Mouse (Mus musculus) layer of hippocampus, postnatal 10 days (tissue): Measurements from ENCODE around the gene Fhad1. TPM values are rescaled to one million over a fixed set of nuclear protein-coding genes. Genes with fewer than 3 reads are reported as not detected.

Experiments
- DNase-seq, 2 experiments: peaks; one replicate each; pipeline ENCODE4 v3.0.0; 2021; ENCODE audit warnings: low spot score in 2 of 2
- total RNA-seq, 2 experiments: library from RNA; stranded (reverse); gene quantifications; 2 replicates each; pipeline ENCODE4 v1.2.3; 2021

Fhad1 gene
- total RNA-seq, 2 experiments from 2014 or later, result 2.1 to 3.5 TPM

- DNase-seq, result no peak
Observed at GRCm38 (mm10) chr4:141941289-141941688, 73.6 kb downstream of the Fhad1 start.

DNA sequence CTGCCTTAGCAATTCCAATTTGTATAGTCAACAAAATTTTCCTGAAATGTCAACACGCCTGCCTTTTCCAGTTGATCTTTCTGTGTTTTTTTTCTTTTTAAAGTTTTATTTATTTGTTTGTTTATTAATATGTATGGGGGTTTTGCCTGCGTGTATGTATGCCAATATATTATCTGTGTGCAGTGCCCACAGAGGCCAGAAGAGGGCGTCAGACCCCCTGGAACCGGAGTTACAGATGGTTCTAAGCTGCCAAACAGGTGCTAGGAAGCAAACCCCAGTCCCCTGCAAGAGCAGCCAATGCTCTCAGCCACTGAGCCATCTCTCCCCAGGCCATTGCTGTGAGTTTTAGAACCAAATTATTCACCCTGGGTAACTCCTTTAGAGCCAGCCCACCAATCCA lies 76.3 kb downstream of the Fhad1 start:
- DNase-seq, result no peak

- no peak for DNase-seq
Observed at GRCm38 (mm10) chr4:141932785-141933574, 81.9 kb downstream of the Fhad1 start.

DNA sequence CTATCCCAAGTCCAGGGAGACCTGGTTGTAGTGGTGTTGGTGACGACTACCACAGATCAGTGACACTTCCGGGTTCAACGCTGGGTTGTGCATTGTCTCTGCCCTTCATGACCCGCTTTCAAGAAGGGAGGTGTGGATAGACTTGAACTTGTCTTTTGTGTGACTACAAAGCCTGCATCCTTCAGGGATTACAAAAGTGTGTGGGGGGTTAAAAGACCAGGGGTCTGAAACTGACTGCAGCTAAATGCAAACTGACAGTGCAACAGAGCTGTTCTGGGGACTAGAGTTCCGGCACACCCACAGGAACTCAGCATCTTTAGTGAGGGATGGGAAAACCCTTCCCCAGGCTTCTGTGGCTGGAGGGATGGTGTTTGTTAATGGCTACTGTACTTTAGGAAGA lies 83.4 kb downstream of the Fhad1 start:
- no peak for DNase-seq

- no peak for DNase-seq
Observed at GRCm38 (mm10) chr4:141930001-141930400, 84.9 kb downstream of the Fhad1 start.

GRCm38 (mm10) chr4:141928881-141929281 lies 86.0 kb downstream of the Fhad1 start:
- peak in 1 of 2 experiments; percentile 23 for DNase-seq

- DNase-seq, result no peak
Observed at GRCm38 (mm10) chr4:141925781-141926345, 89.0 kb downstream of the Fhad1 start.

DNA sequence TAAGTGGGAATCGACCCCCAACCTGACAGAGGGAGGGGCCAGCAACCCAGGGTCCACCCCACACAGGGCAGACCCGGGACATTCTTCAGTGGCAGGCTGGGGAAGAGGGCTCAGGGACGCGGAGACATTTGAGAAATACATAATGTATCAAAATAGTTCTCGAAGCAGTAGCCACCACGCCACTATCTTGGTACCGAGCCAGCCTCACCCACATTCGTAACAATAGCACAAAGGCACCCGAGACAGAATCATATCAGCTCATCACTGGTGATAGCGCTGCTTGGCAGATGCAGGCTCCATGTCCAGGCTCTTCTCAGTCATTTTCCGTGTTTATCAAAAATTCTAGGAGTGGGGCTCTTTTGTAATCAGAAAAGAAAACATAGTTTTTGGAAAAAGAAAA lies 90.9 kb downstream of the Fhad1 start:
- DNase-seq, result no peak

DNA sequence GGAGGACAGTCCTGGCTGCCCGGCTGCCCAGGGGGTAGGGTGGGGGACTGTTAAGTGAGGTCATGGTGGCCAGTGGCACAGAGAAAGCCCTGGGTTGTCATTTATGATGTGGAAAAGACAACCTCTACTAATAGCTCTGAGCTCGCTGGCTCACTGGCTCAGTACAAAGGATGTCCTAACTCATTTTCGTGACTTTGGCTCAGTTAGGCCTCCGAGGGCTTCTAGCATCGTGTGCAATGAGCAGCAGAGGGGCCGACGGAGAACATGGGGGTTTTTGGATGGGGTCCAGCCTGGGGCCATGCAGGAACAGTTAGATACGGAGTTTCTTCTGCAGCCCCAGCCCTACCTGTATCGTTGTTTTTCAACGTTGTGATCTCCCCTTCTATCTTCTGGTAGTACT lies 94.5 kb downstream of the Fhad1 start:
- no peak for DNase-seq

GRCm38 (mm10) chr4:141917735-141918419 lies 97.0 kb downstream of the Fhad1 start:
- no peak for DNase-seq

DNA sequence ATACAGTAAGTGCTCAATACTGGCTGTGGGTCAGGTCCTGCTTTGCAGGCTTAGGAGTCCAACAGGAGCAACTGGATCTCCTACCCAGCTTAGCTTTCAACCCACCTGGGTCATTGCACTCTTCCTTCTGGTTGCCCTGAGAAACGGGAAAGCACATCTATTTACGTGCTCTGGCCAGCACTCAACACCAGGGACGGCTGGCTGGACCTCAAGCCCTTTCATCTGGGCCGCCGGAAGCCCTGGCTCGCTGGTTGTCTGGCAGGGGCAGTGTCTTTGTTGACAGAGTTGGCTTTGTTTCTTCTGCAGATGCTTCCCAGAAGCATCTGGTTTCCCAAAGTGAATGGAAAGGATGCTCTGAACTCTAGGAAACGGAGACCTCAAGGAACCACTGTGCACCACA lies 100.8 kb downstream of the Fhad1 start:
- DNase-seq, result peak; percentile 36 to 59

DNA sequence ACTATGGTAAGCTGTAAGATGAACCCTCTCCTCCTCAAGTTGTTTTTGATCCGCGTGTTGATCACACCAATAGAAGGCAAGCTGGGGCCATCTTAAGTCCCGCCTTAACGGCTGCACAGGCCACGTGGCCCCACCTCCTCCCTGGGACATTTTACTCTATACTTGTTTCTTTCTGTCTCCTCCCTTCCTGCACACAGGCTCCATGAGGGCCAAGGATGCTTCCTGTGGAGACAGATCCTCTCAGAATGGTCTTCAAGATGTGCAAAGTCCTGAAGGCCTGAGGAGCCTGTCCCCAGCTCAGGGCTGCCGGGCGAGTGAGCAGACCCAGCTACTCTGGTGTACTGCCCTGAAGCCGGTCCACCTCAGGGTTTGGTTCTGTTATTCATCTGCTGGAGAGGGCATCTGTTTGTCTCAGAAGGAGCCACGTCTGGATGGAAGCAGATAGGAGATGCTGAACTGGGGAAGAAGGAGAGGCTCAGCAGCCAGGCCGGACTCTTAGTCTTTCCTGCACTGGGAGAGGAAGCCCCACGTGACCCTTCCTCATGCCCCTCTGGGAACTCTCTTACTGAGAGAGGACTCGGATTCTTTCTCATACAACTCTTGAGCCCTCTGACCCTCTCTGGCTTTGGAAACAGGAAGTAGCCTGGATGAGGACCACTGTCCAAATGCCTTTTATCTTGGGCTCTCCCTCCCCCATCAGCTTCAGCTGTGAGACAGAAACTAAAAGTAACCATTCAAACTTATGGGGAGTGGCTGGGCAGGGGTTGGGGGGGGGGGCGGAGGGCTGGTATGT lies 101.5 kb downstream of the Fhad1 start:
- no peak for DNase-seq

- no peak for DNase-seq
Observed at GRCm38 (mm10) chr4:141904710-141905109, 110.2 kb downstream of the Fhad1 start.

- no peak for DNase-seq
Observed at GRCm38 (mm10) chr4:141902479-141902858, 112.4 kb downstream of the Fhad1 start.

DNA sequence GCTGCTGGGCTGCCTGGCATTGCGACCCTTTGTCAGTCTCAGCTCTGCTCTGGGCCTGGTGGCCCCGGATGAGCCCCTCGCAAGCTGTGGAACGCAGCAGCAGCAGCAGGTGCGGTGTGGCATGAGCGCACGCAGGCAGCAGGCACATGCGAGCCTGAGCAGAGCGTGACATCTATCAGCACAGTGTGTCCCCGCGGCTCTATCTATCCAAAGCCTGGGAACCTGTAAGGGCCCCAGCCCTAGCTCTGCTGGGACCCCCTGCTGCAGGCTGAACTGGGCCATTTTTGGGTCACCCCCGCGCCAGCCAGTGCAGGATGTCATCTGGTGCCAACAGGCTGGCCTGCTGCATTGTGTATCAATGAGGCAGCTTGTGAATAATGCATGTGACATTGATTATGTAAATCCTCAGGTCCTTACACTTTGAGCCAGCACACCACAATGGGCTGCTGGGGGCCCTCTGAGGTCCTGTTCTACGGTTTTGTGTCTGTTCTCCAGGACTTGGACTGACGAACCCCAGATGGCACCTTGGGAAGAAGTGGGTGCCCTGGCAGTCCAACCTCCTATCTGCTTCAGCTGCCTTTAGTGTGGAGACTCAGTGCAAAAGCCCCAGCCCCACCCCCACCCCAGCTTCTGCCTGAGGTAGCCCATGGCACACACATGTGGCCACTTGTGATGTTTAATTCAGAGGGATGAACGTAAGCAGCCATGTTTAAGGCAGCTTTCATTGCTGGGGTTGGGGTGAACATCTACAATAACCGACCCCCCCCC lies 113.0 kb downstream of the Fhad1 start:
- DNase-seq, result peak; percentile 28 to 37

DNA sequence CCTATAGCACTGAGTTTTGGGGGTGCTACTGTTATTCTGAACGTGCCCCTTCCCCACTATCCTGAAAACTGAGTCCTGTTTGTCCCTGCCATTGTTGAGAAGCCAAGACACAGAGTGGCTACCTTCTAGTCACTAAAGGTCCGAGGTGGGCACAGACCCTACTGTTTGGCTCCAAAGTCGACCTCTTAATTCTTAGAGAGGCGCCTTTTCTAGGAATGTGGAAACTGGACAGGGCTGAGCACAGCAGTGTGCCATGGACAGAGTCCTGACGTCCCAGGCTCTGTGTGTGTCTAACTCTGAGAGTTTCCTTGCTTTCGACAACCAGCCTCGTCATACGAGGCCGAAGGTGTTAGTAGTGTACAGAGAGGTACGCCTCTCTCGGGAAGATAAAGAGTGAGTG lies 114.5 kb downstream of the Fhad1 start:
- no peak for DNase-seq

DNA sequence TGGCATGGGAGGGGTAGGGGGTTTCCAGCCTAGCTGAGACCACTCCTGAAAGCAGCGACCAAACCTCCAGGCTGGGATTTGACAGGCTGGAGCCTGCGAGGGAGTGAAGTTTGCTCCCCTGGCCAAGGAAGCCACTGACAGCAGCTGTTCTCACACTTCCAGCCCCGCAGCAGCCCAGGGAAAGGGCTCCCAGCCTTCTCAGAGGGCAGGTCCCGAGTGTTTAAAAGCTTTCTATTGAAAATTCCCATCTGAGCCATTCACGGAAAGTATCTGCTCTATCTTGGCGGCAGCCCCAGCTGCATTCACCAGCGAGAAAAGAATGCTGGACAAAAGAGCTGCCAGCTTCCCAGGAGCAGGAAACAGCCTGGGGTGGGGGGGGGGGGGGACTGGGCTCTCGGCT lies 114.9 kb downstream of the Fhad1 start:
- DNase-seq, result peak; percentile 25 to 49

DNA sequence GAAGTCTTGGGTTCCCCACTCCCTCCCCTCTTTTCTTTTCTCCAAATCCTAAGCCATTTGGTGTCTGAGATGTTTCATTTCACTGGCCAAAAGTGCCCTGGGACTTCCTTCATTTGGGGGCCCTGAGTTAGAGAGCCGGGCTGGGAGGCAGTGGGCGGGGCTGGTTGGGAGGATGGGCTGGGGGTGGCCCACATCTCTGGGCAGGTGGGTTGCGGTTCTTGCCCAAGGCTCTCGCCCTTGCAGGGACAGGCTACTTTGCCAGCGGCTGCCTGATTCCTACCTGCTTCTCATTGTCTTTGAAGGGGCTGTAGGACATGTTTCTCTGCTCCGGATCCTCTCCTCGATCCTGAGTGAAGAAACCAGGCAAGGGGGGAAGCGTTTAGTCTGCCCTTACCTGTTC lies 116.0 kb downstream of the Fhad1 start:
- DNase-seq, result no peak

GRCm38 (mm10) chr4:141897838-141898237 lies 117.0 kb downstream of the Fhad1 start:
- DNase-seq, result no peak

- DNase-seq, result peak; percentile 56 to 60
Observed at GRCm38 (mm10) chr4:141897225-141897624, 117.7 kb downstream of the Fhad1 start.

DNA sequence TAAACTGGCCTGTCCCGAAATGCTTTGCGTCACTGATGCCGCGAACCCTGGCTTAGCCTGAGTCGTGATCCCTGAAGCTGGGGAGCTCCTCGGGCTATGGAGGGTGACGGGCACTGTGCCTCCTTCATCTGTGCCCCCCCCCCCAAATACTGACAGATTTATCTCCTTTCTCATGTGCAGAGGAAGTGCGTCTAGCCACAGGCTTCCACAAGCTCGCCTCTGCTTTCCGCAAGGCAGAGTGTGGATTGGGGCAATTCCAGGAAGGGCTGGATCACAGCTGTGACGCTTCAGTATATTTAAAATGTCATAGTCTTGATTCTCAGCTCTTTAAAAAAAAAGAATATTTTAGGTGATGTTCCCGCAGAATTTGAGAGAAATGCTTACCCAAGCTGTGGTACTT lies 119.1 kb downstream of the Fhad1 start:
- DNase-seq, result no peak
